Mouse (Mus musculus): Measurements from ENCODE around the gene Wif1. TPM values are rescaled to one million over a fixed set of nuclear protein-coding genes. Genes with fewer than 3 reads are reported as not detected.
A peak's percentile ranks its signal among the peaks of the same experiment; 100 is the strongest.

The Wif1 gene
- 1.1 and 1.6 TPM in 2 replicates for polyA plus RNA-seq (2014; fragmentation: Nextera tagmentation; extraction: Ambion mirVana)

DNA sequence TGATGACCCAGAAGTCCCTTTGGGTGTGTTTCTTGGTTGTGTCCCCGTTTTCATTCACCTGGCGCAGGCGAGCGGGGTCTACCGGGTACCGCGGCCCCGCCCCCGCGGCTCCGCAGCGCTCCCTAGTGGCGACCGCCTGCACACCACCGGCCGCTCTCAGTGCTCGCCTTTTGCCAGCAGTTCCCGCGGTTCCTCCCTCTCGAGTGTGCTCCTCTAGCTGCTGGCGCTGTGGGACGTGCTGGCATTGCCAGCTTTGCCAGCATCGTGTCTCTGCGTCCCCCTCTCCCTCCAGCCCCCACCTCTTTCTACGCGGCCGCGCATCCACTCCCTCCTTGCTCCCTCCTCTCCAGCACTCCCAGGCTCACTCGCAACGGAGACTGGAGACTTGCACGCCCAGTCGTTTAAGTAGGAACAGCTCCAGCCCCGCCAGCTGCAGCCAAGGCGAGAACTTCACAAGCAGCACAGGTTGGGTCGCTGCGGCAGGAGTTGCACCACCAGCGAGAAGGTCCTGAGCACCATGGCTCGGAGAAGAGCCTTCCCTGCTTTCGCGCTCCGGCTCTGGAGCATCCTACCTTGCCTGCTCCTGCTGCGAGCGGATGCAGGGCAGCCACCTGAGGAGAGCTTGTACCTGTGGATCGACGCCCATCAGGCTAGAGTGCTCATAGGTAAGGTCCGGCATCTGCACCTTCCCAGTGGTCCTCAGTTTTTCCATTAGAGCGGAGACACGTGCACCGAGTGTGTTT lies at the start of gene Wif1:
Gene Wif1 (plus strand): TSS at position 135 of the 743 bp plus-strand sequence.
- no peak within 1 kb of the TSS for H3K27ac ChIP-seq (ENCODE audit: low read depth, low read length)
- H3K27me3 ChIP-seq (ENCODE audit: control insufficient read depth, insufficient read depth, low read length) = peaks cover 13% of the 10 kb centered on the region; the same call in 1 of the 2 replicates
- peak; percentile 83 for ATAC-seq (replicated peaks; ENCODE audit: insufficient number of reproducible peaks, low FRiP score, low TSS enrichment)
- H3K36me3 ChIP-seq (ENCODE audit: control insufficient read depth, insufficient read depth, low read length) = no peaks in the 10 kb centered on the region
- H3K4me2 ChIP-seq = peak within 1 kb of the TSS; percentile 97
- no peaks in the 10 kb centered on the region for H3K9me3 ChIP-seq (replicated peaks; ENCODE audit: control insufficient read depth, low read length)
- WGBS (ENCODE audit: insufficient replicate concordance) = 1% methylated on average over 49 of the region's 49 CpGs
- H3K9ac ChIP-seq (ENCODE audit: low read depth, low read length) = peak within 1 kb of the TSS; percentile 70
- peak within 1 kb of the TSS; percentile 59 for H3K4me3 ChIP-seq (ENCODE audit: low read depth, low read length)
- H3K4me1 ChIP-seq (ENCODE audit: control insufficient read depth, insufficient read depth, low read length) = peaks cover 5% of the 10 kb centered on the region

DNA sequence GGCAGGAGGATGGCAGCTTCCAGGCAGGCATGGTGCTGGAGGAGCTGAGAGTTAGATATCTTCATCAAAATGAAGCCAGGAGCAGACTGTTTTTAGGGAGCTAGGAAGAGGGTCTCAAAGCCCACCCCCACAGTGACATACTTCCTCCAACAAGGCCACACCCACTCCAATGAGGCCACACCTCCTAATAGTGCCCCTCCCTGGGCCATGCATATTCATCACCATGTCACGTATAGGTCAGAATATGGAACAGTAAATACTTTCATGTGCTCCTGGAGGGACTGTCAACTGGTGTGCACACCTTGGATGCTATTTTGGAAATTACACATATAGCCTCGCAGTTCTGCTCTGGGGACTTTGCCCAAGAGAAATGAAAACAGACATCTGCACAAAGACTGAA lies 31.6 kb upstream of the Wif1 start:
- H3K4me2 ChIP-seq = no peak overlapping the region
- H3K4me1 ChIP-seq (ENCODE audit: control insufficient read depth, insufficient read depth, low read length) = no peaks in the 10 kb centered on the region
- no peak overlapping the region for H3K4me3 ChIP-seq (ENCODE audit: low read depth, low read length)
- no peaks in the 10 kb centered on the region for H3K36me3 ChIP-seq (ENCODE audit: control insufficient read depth, insufficient read depth, low read length)
- WGBS (ENCODE audit: insufficient replicate concordance) = 79% methylated on average over 2 of the region's 2 CpGs
- H3K27me3 ChIP-seq (ENCODE audit: control insufficient read depth, insufficient read depth, low read length) = no peaks in the 10 kb centered on the region
- H3K27ac ChIP-seq (ENCODE audit: low read depth, low read length) = no peak overlapping the region
- no peak overlapping the region for H3K9ac ChIP-seq (ENCODE audit: low read depth, low read length)
- H3K9me3 ChIP-seq (replicated peaks; ENCODE audit: control insufficient read depth, low read length) = no peaks in the 10 kb centered on the region
- no peak for ATAC-seq (replicated peaks; ENCODE audit: insufficient number of reproducible peaks, low FRiP score, low TSS enrichment)

DNA sequence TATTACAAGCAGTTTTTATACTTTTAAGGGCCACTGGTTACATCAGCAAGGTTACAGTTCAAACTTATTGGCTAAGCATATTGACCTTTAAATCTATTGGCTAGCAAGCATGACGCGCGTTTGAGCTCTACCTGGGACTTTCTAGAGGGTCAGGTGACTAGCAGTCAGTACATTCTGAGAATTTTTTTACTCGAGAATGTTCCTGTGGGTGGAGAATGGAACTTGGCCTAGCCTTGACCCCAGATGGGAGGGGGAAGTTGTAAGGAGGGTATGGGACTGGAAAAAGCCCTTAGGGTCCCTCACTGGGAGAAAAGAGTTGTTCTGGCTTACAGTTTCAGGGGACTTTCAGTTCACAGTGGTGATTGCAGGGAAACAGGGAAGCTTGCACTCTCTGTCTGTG lies 22.3 kb upstream of the Wif1 start:
- Histone ChIP-seq H3K4me2 (no peak overlapping the region), H3K4me1 (ENCODE audit: control insufficient read depth, insufficient read depth, low read length) (peaks cover 1% of the 10 kb centered on the region; the same call in 1 of the 2 replicates), H3K27me3 (ENCODE audit: control insufficient read depth, insufficient read depth, low read length) (no peaks in the 10 kb centered on the region), H3K27ac (ENCODE audit: low read depth, low read length) (no peak overlapping the region), H3K9me3 (replicated peaks; ENCODE audit: control insufficient read depth, low read length) (no peaks in the 10 kb centered on the region), H3K9ac (ENCODE audit: low read depth, low read length) (no peak overlapping the region), H3K36me3 (ENCODE audit: control insufficient read depth, insufficient read depth, low read length) (no peaks in the 10 kb centered on the region), H3K4me3 (ENCODE audit: low read depth, low read length) (no peak overlapping the region)
- ATAC-seq (replicated peaks; ENCODE audit: insufficient number of reproducible peaks, low FRiP score, low TSS enrichment) = no peak
- 72% methylated on average over 4 of the region's 4 CpGs for WGBS (ENCODE audit: insufficient replicate concordance)

DNA sequence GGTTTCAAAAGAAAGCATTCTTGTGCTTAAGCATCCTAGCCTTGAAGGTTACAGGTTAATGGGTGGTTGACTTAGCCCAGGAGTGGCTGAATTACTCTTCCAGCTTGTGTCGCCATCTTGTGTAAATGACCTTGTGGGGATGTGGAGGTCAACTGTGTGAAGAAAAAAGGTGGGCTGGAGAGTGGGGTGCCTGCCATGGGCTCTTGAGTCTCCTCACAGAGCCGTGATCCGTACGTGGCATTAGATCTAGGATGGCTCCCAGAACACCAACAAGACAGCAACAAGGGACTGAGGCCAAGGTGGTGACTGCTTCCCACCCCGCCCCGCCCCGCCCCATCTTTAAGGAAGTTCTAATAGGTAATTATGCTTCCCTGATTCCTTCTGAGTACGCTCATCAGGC lies 17.5 kb upstream of the Wif1 start:
- H3K27ac ChIP-seq (ENCODE audit: low read depth, low read length) = no peak overlapping the region
- peak overlapping the region; percentile 45 for H3K4me2 ChIP-seq
- H3K36me3 ChIP-seq (ENCODE audit: control insufficient read depth, insufficient read depth, low read length) = no peaks in the 10 kb centered on the region
- no peak for ATAC-seq (replicated peaks; ENCODE audit: insufficient number of reproducible peaks, low FRiP score, low TSS enrichment)
- H3K27me3 ChIP-seq (ENCODE audit: control insufficient read depth, insufficient read depth, low read length) = no peaks in the 10 kb centered on the region
- H3K4me3 ChIP-seq (ENCODE audit: low read depth, low read length) = no peak overlapping the region
- H3K4me1 ChIP-seq (ENCODE audit: control insufficient read depth, insufficient read depth, low read length) = peaks cover 4% of the 10 kb centered on the region; the same call in 1 of the 2 replicates
- H3K9me3 ChIP-seq (replicated peaks; ENCODE audit: control insufficient read depth, low read length) = no peaks in the 10 kb centered on the region
- WGBS (ENCODE audit: insufficient replicate concordance) = 58% methylated on average over 8 of the region's 8 CpGs
- H3K9ac ChIP-seq (ENCODE audit: low read depth, low read length) = no peak overlapping the region

DNA sequence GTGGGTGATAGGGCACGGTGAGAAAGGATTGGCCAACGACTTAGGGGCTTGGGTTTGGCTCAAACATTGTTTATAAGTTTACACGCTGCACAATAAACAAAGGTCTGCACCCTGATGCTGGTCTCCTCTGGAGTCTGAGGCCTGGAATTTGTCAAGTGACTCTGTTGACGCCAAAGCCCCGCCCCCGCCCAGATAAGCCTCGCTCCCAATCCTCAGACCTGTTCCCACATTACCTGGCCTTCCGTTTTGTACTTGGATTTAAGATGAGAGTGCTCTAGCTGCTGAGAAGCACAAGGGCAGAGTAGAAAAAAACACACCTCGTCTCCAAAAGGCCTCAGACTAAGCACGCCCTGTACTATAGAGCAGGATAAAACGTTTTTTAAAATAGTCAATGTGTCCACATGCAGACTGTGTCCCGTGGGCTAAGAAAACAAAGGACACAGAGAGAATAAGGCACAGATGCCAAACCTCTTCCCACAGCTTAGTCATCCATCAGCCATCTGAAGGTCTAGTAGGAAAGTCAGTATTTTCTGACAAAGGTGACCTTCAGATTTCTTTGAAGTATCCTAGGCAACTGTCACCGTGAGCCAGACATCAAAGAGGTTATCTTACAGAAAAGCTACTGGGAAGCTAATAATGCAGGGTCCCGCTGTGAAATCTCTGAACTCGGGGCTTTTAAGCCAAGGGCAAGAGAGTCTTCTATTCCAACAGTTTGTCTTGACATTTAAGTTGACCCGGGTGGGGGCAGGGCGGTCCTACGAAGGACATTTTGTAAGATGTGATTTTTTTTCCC lies 16.9 kb upstream of the Wif1 start:
- H3K9ac ChIP-seq (ENCODE audit: low read depth, low read length) = no peak overlapping the region
- no peaks in the 10 kb centered on the region for H3K36me3 ChIP-seq (ENCODE audit: control insufficient read depth, insufficient read depth, low read length)
- no peak overlapping the region for H3K4me3 ChIP-seq (ENCODE audit: low read depth, low read length)
- H3K27me3 ChIP-seq (ENCODE audit: control insufficient read depth, insufficient read depth, low read length) = no peaks in the 10 kb centered on the region
- peaks cover 4% of the 10 kb centered on the region; the same call in 1 of the 2 replicates for H3K4me1 ChIP-seq (ENCODE audit: control insufficient read depth, insufficient read depth, low read length)
- WGBS (ENCODE audit: insufficient replicate concordance) = 16% methylated on average over 18 of the region's 18 CpGs
- no peak overlapping the region for H3K27ac ChIP-seq (ENCODE audit: low read depth, low read length)
- H3K9me3 ChIP-seq (replicated peaks; ENCODE audit: control insufficient read depth, low read length) = no peaks in the 10 kb centered on the region
- peak overlapping the region; percentile 45 for H3K4me2 ChIP-seq
- ATAC-seq (replicated peaks; ENCODE audit: insufficient number of reproducible peaks, low FRiP score, low TSS enrichment) = no peak

DNA sequence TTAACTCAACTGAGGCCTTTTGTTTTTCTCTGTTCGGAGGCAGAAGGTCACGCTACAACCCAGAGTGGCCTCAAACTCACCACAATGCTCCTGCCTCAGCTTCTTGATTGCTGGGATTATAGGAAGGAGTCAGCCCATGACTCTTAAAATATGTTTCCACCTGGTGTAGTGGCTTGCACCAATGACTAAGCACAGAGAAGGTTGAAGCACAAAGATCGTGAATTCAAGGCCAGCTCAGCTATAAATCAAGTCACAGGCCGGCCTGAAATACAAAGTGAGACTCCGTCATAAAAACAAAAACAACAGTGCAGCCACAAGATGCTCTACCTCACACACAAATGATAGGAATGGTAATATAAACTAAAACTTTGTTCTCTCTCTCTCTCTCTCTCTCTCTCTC lies 10.8 kb upstream of the Wif1 start:
- Histone ChIP-seq H3K9ac (ENCODE audit: low read depth, low read length) (no peak overlapping the region), H3K27me3 (ENCODE audit: control insufficient read depth, insufficient read depth, low read length) (no peaks in the 10 kb centered on the region), H3K4me2 (no peak overlapping the region), H3K36me3 (ENCODE audit: control insufficient read depth, insufficient read depth, low read length) (no peaks in the 10 kb centered on the region), H3K9me3 (replicated peaks; ENCODE audit: control insufficient read depth, low read length) (no peaks in the 10 kb centered on the region), H3K27ac (ENCODE audit: low read depth, low read length) (no peak overlapping the region), H3K4me1 (ENCODE audit: control insufficient read depth, insufficient read depth, low read length) (no peaks in the 10 kb centered on the region), H3K4me3 (ENCODE audit: low read depth, low read length) (no peak overlapping the region)
- ATAC-seq (replicated peaks; ENCODE audit: insufficient number of reproducible peaks, low FRiP score, low TSS enrichment) = no peak
- 73% methylated on average over 5 of the region's 5 CpGs for WGBS (ENCODE audit: insufficient replicate concordance)

DNA sequence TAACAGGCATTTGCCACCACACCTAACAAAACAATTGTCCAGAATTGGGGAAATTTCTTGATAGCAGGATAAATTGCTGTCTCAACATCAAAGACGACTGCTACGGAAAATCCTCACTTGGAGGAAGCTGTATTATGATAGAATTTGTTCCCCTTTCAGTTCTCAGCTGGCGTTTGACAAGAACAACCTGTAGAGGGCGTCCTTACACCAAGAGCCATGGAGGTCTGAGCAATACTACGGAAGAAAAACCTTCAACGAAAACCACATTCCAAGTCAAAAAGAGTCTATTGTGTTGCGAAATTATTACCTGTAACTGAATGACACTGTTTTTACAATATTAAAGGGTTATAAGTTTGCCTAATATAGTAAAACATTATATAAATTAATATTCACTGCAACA lies 2.0 kb upstream of the Wif1 start:
- Histone ChIP-seq H3K4me1 (ENCODE audit: control insufficient read depth, insufficient read depth, low read length) (peaks cover 5% of the 10 kb centered on the region), H3K9me3 (replicated peaks; ENCODE audit: control insufficient read depth, low read length) (no peaks in the 10 kb centered on the region), H3K27ac (ENCODE audit: low read depth, low read length) (no peak overlapping the region), H3K36me3 (ENCODE audit: control insufficient read depth, insufficient read depth, low read length) (no peaks in the 10 kb centered on the region), H3K4me2 (no peak overlapping the region), H3K9ac (ENCODE audit: low read depth, low read length) (no peak overlapping the region), H3K4me3 (ENCODE audit: low read depth, low read length) (no peak overlapping the region), H3K27me3 (ENCODE audit: control insufficient read depth, insufficient read depth, low read length) (peaks cover 10% of the 10 kb centered on the region; the same call in 1 of the 2 replicates)
- 15% methylated on average over 7 of the region's 7 CpGs for WGBS (ENCODE audit: insufficient replicate concordance)
- ATAC-seq (replicated peaks; ENCODE audit: insufficient number of reproducible peaks, low FRiP score, low TSS enrichment) = no peak

DNA sequence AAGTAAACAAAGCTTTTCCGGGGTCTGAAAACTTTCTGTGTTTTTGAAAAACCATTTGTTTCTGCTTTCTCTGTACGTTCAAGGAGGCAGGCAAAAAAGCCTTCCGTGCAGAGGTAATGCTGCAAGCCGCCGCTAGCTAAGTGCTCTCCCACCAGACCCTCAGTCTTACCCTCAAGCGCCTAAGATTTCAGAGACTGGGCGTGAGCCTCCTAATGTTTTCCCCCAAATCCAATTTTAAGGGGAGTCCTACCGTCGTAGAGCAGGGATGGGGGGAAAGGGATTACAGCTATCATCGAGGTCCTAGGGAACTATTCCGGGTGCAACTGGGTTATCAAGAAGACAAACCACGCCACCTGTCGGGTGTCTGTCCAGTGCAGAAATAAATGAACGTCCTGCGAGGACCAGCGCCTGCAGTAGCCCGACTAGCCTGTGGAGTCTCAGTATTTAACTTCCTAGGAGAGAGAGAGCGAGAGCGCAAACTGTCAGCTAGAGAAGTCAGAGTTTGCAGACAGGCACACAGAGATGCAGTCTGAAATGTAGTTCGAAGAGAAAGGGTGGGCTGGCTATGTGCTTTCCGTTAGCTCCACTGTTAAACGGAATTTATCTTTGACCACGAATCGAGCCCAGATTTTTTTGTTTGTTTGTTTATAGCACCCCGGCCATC lies 500 bp upstream of the Wif1 start:
- H3K27ac ChIP-seq (ENCODE audit: low read depth, low read length) = no peak overlapping the region
- 2% methylated on average over 25 of the region's 25 CpGs for WGBS (ENCODE audit: insufficient replicate concordance)

More for the DNA sequence above, 500 bp upstream of the Wif1 start:
- H3K4me2 ChIP-seq = peak overlapping the region; percentile 97
- H3K36me3 ChIP-seq (ENCODE audit: control insufficient read depth, insufficient read depth, low read length) = no peaks in the 10 kb centered on the region
- H3K9me3 ChIP-seq (replicated peaks; ENCODE audit: control insufficient read depth, low read length) = no peaks in the 10 kb centered on the region
- peaks cover 5% of the 10 kb centered on the region for H3K4me1 ChIP-seq (ENCODE audit: control insufficient read depth, insufficient read depth, low read length)
- H3K9ac ChIP-seq (ENCODE audit: low read depth, low read length) = peak overlapping the region; percentile 70; the same call in 1 of the 2 replicates
- 0 out of 2 replicates have a peak, but pooled peaks have one; percentile 75 for ATAC-seq (replicated peaks; ENCODE audit: insufficient number of reproducible peaks, low FRiP score, low TSS enrichment)
- H3K4me3 ChIP-seq (ENCODE audit: low read depth, low read length) = peak overlapping the region; percentile 59
- H3K27me3 ChIP-seq (ENCODE audit: control insufficient read depth, insufficient read depth, low read length) = peaks cover 13% of the 10 kb centered on the region; the same call in 1 of the 2 replicates
